Mouse (Mus musculus) urinary bladder, postnatal 4 days (tissue): ENCODE results near the gene Klhl2.

Experiments used
- DNase-seq, 2 experiments: peaks; one replicate each; pipeline ENCODE4 v3.0.0; 2021 to 2022; ENCODE audit warnings: low spot score in 2 of 2

The Klhl2 gene

DNA sequence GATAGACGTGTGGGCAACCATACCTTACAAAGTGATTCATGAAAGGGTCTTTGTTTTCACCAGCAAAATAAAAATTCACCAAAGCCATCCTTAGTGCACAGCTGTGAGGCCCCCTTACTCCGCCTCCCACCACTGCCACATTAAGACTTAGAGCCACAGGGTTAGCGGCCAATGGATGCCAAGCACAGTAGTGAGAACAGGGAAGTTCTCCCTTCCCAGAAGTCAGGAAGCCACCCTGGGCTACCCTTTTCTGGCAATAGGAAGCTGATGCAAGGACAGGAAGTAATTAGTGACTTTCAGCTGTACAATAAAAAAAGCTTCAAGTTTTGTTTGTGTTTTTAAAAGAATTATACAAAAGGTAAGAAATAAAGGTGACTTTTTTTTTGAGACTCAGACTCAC, 18.2 kb downstream of the Klhl2 start:
- no peak for DNase-seq

DNA sequence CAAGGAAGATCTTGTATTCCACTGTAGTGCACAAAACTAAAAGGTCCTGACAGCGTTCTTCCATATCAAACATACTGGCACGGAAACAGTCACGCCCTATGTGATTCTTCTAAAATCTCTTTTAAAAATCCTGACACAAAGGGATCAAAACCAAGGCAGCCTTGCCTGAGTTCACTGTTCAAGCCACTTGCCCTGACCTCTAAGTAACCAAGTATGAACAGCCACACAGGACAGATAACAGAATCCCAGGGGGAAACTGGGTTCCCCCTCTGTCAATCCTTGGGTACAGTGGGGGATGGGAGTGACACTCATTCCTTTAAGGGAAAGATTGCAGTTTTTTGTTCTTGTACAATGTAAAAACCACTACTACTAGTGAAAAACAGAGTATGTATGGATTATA, 19.9 kb downstream of the Klhl2 start:
- no peak for DNase-seq

DNA sequence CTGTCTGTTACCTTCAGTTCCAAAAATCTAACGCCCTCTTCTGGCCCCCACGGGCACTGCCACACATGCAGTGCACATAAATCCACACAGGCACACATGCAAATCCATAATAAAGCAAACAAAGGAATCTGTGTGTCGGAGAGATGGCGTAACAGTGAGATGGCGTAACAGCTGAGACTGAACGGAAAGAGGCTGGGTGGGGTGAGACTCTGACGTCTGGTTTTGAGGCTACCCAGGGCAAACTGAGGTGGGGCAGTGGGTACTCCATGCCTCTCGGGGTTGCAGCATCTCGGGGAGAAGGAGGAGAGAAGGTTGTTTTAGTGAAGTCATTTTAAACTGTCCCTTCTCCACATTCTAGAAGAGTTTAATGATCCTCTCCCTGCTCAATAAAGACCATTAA, 20.4 kb downstream of the Klhl2 start:
- DNase-seq, result no peak

DNA sequence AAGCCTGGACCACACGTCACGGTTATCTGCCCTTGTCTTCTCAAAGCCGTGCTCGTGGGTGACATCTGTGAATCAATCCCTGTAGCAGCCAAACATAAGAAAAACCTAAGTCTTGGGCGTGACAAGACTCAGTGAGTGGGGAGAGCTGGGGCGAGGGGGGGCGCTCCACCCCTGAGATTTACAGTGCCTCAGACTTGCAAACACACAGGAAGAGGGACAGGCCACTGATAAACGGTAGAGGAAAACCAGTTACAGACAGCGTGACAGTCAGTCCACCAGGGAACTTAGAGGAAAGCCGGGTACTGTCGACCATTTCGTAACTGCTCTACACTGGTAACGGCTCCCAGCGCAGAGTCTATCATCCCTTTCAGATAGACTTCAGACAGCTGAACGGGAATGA, 21.4 kb downstream of the Klhl2 start:
- DNase-seq, result no peak

DNA sequence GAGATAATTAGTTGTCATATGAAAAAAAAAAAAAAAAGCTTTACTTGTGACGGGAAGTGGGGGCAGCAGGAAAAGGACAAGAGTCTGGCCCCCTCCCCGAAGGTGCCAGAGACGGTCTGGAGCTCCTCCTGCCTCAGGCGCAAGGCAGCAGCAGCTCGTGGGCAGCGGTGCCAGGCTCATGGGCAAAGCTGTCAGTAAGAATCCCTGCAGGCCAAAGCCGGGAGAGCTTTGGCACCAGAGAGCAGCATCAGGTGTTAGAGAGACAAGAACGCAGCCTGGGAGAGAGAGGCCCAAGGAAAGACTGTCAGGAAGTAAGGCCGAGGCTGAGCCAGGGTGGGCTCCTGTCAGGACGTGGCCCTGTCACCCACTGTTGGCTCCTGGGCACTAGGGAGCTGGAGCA, 22.5 kb downstream of the Klhl2 start:
- DNase-seq, result no peak

DNA sequence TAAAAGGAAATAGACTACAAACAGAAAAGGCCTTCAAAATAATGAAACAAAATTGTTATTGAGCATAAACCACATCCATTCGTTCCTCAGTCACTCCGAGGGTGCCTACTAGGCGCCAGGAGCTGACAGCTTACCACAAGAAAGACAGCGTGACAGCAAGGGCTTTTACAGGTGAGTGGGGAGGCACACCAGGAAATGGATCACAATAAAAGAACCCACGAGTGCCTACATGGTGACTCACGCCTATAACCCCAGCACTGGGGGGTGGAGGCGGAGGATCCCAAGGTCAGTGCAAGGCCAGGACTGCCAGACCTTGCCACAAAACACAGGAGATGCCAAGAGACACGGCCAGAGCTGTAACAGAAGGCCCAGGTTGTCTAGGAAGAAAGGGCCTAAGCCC, 23.4 kb downstream of the Klhl2 start:
- no peak for DNase-seq

DNA sequence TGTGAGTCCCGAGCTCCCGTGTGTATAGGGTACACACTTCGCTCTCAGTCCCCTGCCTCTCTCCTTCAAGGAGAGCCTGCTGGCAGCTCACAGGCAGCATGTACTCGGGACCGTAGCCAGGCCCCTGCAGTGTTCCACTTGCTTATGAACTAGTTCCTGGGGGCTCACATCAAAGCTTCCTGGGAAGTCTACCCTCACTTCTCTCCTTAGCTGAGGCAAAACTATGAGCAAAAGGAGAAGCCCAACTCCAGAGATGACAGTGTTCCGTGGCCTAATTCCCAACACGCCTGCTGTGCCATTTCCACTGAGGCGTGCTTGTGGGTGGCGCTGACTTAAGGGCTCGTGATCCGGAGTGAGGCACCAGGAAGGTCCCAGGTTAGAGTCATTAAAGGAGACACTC, 25.9 kb downstream of the Klhl2 start:
- no peak for DNase-seq

DNA sequence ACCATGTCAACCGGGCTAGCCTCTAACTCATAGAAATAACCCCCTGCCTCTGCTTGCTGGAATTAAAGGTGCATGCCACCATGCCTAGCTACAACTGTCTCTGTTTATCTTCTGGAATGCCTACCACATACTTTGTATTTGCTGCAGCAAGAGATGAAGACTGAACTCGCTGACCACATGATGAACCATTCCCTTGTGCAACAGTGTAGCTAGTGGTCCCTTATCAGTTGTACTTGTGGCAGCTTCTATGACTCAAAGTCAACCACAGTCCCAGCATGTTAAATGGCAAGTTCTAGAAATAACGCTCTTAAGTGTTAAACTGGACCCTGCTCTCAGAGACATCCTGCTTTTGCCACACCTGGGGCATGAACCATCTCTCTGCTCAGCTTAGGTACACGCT, 28.9 kb downstream of the Klhl2 start:
- no peak for DNase-seq

DNA sequence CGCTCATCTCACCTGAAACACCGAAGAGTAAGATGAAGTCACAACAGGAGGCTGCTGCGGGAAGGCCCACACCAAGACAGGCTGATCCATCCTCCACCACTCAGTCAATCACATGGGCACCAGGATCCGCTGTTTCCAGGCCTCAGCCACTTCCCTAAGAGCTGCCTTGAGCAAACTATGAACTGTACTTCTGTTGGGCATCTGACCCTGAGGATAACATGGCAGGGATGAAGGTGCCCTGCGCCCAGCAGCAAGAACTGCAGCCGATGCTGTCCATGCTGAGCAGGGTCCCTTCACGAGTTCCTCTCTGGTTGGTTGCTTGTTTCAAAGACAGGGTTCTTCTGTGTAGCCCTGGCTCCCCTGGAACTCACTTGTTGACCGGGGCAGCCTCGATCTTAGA, 38.0 kb downstream of the Klhl2 start:
- no peak for DNase-seq

DNA sequence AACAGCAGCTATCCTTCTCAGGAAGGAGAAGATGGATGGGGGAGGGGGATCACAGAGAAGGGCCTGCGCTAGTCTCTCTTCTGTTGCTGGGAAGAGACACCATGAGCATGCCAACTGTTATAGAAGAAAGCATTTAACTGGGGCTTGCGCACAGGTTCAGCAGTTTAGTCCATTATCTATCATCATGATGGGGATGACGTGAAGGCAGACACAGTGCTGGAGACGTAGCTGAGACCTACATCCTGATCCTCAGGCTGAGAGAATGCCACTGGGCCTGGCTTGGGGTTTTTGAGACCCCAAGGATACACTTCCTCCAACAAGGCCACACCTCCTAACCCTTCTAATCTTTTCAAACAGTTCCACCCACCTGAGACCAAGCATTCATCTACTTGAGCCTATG, 38.7 kb downstream of the Klhl2 start:
- no peak for DNase-seq

DNA sequence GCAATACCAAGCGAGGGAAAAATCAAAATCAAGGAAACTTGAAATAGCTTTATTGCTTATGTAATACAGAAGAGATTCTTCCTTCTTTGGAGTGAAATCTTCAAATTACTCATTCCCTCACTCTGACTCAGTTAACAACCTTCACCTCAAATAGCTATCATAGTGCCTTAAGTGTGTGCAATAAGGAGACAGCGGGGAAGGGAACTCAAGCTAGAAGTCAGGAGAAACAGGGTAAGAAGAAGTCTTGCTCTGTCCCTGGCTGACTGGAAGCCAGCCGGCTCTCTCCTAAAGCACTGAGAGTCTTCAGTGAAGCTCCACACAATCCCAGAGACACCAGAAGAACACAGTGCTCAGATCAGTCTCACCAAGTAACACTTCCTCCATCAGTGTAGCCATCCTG, 43.3 kb downstream of the Klhl2 start:
- DNase-seq, result no peak

DNA sequence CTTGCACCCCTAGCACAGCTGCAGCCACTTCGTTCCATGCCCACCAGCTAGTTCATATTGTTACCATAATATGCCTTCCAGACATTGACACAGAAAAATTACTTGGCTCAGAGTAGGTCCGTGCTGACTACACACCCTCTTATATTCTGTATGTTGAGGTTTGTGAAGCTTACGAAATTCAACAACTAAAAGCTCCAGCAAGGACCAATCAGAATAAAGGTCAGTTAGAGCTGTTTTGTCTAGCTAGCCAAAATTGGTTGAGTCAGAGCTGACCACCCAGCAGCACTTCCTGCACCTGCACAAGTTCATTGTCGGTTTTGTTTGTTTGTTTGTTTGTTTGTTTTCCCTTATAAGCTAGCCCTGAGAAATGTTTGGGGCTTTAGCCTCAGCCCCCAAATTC, 44.8 kb downstream of the Klhl2 start:
- DNase-seq, result no peak

DNA sequence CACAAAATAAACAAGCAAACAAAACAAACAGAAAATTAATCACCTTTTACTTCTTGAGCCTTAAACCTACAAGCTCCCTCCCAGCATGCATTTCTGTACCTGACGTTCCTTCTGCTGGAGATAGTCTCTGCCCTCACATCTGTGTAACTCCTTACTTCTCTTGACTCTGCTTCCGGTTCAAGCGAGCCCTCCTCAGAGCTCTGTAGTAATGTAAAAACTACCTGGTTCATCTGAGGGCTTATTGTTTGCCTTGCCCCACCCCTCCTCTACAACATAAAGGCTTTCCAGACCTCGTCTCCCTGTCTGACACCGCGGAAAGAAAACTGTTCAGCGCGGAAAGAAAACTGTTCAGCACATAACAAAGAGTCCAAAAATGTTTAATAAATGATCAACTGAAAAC, 50.5 kb downstream of the Klhl2 start:
- DNase-seq, result no peak

DNA sequence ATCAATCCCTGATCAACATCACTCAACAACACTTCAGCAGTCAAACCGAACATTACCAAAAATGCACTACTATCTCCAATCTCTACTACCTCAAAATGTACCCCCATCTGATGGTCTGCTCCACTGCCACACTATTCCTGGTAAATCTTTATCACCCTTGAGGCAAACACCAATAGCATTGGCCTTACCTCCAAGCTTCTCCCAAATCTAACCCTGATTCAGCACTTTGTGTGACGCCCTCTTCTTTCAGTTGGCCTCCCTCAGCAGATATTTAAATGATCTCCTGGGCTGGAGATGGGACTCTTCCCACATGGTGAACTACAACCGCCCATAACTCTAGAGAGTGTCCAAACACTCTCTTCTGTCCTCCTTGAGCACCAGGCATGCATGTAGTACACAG, 51.3 kb downstream of the Klhl2 start:
- no peak for DNase-seq

DNA sequence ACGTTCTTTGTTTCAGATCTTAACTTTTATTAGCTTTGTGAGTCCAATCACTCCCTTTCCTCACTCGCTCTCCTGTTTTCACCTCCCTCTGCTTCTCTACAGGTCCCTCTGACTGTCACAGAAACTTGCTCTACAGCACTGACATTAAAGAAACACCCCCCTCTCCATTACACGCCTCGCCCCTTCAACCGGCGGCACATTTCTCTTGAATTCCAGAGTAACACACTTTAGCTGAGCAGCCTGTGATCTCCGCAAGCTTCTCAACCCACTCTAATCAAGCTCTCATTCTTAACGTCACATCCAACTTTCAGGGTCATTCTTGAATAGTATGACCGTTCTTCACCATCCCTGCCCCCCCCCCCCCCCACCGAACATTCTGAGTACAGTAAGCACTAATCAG, 52.1 kb downstream of the Klhl2 start:
- no peak for DNase-seq

DNA sequence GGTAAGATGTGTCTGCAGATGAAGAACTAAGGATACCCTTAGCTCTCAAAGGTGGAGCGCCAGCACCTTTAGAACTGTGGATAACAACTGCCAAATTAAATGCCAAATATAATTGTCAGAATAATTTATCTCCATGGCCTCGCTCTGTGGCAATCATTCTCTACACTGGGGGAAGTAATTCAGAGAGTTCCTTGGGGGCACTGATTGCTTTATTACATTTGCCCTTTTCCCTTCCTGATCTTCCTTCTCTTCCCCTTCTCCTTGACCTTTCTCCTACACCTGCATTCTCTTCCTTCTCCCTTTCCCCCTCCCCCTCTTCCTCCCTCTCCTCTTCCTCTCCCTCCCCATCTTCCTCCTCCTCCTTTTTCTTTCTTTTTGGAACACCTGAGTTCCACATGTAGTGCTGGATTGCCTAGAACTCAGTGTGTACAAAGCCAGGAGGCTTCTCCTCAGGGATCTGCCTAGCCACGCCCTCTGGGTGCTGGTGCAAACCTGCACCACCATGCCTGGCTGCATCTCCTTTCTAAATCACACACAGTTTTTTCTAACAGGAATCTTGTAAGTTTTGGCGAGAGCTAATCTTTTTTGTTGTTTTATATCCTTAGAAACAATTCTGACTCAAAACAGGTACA, 58.5 kb downstream of the Klhl2 start:
- DNase-seq, result no peak

DNA sequence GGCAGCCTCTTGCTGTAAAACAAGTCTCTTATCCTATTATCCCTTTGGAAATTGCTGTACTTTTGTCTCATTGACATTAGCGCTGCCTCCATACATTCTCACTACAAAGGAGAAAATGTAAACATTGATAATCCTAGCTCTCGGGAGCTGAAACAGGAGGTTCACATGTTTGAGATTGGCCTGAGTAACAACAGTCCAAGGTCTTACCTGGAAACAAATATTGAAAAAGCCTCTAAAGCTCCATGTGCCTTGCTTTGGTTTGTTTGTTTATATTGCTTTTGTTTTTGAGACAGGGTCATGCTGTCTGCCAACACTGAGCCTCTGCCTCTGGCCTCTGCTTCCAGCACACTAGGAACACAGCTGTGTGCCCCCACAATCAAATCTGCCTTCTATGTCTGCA, 59.4 kb downstream of the Klhl2 start:
- no peak for DNase-seq

DNA sequence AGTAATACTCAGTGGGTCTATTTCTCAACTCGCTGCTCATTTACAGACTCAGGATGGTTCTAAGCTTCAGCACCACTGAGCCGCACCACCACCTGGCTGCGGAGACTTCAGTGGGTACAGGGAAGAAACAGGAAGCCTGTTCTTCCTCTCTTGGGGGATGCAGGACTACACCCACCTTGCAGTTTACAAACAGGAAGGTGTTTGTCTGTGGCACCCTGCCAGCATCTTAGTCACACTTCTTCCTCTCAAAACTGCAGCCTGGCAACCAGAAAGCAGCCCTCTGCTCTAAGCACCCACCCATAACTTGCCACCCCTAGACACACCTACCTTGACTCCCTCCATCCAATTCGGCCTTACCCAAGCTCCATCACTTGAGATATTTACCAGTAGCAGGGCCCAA, 61.1 kb downstream of the Klhl2 start:
- no peak for DNase-seq

DNA sequence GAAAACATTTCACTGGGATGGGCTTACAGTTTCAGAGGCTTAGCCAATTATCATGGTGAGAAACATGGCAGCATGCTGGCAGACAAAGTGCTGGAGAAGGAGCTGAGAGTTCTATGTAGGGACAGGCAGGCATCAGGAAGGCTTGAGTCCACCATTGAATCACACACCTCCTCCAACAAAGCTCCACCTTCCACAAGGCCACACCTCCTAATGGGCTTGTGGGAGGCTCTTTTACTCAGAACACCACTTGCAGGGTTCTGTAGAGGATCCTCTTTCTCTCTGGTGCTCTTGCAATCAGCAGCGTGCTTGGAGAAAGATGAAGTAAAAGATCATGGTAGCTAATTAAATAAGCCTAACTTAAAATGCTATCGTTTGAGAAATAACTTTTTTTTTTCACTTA, 63.0 kb downstream of the Klhl2 start:
- DNase-seq, result no peak

DNA sequence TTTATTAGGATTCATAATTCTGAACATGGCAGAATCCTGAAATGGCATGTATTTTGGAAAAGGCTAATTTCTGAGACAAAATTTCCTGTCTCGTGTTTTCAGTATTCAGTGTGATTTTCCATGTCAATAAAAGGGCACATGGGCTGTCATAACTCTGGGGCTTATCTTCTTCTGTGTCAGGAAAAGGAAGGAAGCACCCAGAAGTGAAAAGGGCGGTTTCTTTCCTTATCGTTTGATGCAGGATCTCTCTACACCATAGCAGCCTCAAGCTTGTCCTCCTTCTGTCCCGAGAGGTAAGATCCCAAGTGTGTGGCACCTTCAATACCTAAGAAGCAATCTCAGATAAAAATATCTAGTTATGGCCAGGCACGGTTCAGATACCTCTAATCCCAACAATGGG, 65.6 kb downstream of the Klhl2 start:
- DNase-seq, result no peak

DNA sequence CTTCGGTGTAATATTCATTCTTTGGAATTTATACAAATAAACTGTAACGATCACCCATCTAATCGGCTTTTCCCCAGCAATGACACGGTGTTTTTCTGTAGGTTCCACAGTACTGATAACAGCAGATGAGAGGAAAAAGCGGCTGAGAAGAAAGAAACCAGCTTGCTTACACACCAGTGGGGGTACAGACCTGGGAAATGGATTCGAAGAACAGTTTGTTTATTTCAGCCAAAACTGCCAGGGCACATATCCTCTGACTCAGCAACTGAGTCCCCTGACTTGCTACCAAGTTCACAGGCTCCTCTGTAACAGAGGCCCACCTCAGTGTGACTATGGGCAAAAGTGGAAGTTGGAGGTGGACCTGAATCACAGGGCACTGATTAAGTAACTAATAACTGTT, 67.9 kb downstream of the Klhl2 start:
- DNase-seq, result no peak

DNA sequence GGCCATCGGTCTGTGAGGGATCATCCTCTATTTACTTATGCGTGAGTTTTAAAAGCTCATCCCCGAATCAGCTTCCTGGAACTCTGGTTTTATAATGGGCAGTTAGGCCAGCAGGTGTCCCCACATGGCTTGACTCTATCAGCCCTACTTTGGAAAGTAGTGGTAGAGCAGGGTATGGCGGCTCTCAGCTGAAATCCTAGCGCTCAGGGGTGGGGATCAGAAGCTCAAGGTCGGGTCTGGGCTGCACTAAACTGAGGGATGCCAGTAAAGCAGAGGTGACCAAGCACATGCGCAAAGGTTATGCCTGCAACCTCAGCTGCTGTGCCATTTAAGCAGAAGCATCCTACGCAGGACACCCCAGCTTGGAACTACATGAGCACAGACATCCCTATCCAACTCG, 71.9 kb downstream of the Klhl2 start:
- DNase-seq, result no peak

DNA sequence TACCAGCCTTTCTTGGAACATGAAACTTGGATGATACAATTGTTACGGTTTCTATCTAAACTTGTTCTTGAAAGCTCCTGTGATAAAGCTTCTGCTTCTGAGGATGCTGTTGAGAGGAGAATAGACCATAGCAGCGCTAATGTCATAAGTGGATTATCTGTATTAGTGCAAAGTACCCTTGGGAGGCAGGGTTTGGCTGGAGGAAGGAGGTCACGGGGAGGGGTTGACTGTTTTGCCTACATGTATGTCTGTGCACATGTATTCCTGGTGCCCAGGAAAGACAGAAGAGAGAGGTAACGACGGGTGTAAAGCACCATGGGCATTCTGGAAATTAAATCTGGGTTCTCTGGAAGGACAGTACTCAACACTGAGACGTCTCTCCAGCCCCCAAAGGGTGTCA, 75.7 kb downstream of the Klhl2 start:
- DNase-seq, result no peak

DNA sequence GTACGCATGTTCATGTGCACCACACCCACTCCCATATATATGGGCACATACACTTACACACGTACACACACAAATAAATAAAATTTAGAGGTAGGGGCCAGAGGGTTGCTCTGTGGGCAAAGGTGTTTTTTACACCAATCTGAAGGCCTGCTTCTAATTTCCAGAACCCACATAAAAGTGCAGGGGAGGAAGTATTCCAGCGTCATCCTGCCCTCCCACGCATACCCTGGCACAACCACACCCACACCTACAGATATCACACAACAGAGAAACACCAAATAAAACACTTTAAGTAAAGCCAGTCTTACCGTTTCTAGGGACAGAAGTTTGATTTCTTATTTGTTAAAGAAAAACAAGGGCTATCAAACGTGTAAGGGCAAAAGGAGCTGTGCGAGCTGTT, 79.0 kb downstream of the Klhl2 start:
- no peak for DNase-seq

DNA sequence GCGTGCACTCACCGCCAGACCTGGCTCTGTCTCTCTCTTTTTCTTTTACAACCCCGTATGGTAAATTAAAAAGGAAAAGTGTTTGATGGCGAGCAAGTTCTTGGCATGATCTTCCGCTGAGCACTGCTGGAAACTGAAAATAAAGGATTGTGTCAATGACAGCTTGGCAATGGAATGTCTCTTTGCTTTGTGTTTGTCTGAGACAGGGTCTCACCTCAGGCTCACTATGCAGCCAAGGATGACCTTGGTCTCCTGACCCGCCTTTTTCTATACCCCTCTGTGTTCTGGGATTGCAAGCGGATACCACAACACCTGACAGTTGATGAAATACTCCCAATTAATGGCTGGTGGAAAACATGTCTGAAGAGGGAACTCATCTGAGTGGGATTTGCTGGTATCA, 80.2 kb downstream of the Klhl2 start:
- no peak for DNase-seq
